Mouse (Mus musculus) left cerebral cortex, adult 9 months (tissue): ENCODE results near the gene Xiap.
"Not testable (repeated sequence)": the region's sequence is repeated elsewhere in the genome, so short reads cannot be mapped to it uniquely, and the experiment has no call there.

Experiments used
- DNase-seq, 2 experiments: peaks; one replicate each; pipeline ENCODE4 v3.0.0; 2022; ENCODE audit warnings: low spot score in 2 of 2

Xiap gene

DNA sequence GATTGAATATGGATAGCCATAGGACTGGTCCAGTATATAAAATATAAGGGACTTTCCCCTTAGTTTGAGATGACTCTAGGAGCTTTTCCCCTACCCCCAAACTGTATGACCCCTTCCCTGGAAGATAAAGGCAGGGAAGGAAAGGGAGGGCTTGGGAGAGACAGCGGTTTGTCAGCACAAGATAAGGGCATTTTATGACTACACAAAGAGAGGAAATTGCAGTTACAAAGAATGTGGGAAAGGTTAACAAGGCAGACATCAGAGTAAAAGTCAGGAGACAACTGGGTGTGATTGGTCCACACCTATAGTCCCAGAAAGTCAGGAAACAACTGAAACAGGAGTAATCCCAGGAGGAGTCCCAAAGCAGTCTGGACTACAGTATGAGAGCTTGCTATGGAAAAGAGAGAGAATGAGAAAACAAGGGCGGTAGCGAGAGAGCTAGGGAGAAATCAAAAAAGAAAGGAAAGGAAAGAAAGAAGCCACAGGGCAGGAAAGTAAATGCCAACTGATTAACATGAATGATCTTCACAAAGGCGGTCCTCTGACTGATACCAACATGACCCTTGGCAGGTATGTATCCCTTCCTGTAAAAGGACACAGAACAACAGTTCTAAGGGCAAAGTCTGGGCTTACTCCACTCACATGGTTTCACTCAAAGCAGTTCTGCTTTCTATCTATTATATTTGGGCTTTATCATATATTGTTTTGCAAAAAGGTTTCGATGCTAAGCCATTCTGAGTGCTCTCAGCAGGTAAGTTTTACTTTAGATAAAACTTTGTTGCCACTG lies at the start of gene Xiap:
TSS of gene Xiap (plus strand) at position 398 of the 787 bp plus-strand sequence.
- DNase-seq, result no peak

DNA sequence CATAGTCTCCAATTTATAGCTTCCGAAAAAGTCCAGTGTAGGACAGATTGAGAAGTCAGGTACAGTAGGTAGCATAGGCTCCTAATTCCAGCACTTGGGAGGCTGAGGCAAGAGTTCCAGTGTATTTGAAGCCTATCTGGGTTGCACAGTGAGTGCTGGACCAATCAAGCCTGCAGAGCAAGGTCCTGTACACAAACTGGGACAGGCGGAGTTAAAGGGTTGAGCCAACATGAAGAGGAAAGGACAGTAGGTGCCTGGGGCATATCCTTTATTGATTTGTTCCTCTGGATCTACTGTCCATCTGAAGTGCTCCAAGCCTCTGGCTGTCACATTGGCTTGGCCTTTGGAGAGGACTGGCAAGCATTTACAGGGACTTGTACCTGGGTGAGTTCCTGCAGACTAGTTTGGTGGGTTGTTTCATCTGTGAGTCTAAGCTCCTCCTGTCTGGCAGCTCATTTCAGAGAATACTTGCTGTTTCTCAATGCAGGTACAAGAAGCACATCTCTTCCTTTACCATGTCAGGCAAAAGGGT lies 46.7 kb upstream of the Xiap start:
- no peak for DNase-seq

DNA sequence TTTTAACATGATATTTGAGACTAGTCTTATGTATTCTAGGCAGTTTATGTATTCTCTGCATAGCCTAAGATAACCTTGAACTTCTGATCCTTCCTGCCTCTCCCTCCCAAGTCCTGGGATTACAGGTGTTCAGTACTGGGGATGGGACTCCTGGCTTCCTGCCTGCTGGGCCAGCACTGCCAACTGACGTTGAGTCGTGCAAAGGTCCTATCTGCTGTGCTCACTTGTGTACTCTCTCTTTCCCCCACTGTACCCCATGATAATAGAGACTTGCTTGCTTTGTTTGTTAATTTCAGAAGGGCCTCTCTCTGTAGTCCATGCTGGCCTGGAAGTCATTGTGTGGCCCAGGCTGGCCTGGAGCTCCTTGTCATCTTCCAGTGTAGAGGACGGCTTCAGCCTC lies 45.7 kb upstream of the Xiap start:
- no peak for DNase-seq

DNA sequence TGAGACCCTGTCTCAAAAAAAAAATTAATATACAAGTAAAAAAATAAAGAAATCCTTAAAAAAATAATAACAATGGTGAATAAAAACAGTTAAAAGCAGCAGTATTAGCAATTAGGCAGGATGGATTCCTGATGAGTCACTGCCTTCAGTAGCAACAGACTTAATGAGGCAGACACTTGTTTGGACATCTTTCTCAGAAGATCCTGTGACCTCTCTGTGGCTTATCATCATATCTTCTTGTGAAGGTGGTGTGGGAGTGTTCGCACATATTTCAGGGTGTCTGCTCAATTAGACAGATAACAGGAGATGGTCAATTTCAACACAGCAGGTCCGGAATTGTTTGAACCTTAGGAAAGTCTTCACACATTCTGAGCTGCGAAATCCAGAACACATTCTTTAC lies 45.0 kb upstream of the Xiap start:
- no peak for DNase-seq

DNA sequence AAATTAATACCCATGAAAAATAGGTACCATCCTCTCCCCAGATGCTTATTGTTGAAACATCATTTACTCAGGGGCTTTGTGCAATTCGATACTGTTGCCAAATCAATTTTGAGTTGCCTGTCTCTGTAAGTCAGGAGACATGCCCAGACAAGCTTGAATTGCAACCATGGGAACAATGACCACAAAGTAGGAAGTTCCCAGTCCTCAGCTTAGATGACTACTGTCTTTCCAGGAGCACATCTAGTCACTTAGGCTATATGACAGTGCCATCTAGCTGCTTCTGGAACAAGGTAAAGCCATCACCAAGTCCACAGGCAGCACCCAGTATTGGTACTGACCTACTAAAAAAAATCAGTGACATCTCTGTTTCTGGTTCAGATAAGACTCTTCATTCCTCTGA lies 41.4 kb upstream of the Xiap start:
- no peak for DNase-seq

DNA sequence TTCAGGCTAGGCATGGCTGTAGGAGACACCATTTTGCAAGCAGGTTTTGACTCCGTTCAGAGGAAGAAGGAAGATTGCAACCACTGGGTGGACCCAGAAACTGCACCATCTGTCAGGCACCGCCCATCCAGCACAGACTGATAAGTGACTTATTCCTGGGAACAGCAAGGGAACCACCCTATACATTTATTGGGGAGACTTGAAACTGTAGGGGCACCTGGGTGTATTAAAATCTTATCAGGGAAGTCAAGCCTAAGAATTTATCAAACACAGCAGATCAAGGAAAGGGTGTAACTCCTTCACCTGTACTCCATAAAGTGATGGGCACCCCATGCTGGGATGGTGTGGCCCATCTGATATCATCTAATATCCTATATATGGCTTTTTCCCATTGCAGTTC lies 40.0 kb upstream of the Xiap start:
- DNase-seq, result no peak

DNA sequence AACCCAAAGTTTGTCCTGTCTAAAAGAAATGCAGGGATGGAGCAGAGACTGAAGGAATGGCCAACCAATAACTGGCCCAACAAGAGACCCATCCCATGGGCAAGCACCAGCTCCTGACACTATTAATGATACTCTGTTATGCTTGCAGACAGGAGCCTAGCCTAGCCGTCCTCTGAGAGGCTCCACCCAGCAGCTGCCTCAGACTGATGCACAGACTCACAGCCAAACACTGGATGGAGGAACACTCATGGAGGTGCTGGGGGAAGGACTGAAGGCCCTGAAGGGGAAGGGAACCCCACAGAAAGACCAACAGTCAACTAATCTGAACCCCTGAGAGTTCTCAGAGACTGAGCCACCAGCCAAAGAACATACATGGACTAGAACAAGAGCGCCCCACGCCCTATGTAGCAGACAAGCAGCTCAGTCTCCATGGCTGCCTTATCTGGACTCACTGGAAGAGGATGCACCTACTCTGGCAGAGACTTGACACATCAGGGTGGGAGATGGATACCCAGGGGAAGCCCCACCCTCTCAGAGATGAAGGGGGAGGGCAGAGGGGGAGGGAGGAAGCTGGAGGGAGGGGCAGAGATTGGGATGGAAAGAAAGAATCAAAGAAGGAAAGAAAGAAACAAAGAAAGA lies 33.6 kb upstream of the Xiap start:
- not testable (repeated sequence) for DNase-seq

DNA sequence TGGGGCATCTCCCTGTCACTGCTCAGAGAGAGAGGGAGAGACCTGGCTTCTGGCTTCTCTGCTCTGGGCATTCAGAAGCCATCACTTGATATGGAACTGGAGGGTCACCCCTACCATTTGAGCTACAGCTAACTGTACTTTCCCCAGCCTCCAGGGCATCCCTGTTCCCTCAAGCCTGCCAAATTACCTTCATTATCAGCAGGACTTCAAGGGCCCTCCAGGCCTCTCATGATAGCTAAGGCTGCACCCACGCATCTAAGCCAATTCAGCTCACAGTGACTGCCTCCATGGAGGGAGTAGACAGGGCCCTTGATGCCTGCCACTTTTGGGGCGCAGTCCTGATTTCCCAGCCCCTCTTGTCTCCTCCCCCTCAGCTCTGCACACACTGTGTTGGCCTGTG lies 32.5 kb upstream of the Xiap start:
- not testable (repeated sequence) for DNase-seq

DNA sequence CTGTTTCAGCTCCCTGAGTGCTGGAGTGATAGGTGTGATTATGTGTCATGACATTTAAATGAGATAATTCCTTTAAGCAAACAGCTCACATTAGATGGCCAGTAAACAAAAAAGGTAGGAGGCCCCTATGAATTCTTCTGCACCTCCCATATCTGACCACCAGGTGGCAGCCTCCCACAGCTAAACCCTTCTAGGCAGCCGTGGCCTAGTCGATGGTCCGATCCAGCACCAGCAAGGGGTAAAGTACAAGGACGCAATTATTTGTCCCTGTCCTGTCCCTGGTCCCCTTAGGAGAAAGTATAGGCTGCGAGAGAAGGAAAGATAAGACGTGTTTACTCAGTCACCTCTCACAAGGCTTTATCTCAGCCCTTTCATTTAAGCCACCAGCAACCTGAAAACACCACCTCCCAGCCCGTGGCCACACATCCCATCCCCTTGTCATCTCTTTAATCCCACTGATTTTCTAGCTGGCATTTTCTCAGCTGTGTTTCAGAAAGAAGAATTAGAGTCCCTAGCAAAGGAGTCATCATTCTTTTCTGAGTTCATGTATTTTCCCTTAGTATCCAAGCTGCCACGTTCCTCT lies 26.3 kb upstream of the Xiap start:
- peak; percentile 7 to 76 for DNase-seq

DNA sequence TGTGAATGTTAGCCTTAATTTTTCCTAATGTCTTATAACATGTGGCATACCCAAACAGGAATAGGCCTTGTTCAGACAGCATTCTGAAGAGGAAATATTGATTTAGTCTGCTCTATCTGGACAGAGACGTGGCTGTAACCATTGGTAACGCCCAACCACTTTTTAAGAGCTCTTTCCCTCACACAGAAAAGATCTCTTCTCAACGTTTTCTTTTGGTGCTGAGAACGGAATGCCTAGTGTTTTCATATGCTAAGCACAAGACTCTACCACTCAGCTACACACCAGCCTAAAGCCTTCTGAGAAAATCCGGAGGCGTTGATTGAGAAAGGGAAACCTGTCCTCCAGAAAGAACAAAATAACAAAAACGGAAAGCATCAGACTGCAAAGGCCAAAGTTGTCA lies 25.6 kb upstream of the Xiap start:
- no peak for DNase-seq

DNA sequence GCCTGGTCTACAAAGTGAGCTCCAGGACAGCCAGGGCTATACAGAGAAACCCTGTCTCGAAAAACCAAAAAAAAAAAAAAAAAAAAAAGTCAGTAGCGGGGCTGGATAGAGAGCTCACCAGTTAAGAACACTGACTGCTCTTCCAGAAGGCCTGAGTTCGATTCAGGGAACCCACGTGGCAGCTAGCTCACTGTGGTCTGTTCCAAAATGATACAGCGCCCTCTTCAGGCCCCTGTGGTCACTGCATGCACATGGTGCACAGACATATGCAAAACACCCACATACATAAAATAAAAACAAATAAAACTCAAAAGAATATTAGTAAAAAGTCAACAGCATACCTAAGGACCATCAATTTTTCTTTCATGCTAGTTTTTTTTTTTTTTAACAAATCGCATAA lies 20.0 kb upstream of the Xiap start:
- no peak for DNase-seq

DNA sequence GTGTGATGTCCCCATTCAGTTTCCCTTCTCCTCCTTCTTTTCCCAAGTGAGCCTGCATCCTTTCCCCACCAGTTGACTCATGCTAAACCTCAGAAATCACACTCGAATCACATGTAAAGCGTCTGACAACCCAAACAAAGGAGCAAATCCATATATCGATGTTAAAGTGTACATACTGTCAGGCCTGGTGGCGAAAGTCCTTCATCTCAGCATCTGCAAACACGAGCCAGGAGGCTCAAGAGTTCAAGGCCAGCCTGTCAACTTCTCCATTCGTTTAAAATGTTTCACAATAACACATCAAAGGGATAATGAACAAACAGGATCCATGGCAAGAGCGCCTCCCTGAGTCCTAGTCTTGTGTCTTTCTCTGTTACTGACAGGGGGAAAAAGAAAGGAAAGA lies 14.5 kb upstream of the Xiap start:
- DNase-seq, result no peak

DNA sequence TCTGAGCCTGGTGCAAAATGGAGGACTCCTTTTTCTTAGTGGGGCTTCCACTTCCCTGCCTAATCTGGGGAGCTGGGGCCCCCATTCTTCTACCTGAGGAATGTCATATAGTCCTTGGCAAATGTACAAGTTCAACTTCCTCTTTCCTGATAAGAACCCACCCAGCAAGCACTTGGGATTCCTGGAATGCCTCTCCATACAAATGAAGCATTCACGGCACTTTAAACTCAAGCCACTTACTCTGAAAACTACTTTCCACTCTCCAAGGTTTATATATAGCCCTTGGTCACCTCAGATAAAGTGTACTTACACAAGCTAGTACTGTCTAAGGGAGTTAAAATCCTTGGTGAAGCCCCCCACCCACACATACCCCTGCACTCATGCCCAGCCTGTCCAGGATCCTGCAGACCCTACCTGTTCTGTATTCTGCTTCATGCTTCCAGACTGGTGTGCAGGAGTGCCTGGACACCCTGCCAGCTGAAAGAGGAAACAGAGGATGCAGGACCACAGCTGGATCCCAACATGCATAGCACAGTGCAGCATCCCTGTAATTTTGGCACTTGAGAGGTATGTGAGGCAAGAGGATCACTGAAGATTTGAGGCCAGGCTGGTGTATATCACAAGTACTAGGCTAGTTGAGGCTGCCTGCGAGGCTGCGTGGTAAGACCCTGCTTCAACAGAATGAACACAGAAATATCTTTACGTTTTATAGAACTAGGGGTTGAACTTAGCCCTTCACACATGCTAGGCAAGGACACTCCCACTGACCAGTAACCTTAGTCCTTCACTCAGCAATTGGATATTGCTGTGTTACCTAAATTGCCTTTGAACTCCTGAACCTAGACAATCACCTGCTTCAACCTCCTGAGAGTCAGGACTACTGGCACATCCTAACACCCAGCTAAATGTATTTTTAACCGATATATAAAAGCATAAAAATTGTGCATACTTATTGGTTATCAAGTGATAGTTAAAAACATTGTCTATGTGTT lies 8.5 kb upstream of the Xiap start:
- no peak for DNase-seq

DNA sequence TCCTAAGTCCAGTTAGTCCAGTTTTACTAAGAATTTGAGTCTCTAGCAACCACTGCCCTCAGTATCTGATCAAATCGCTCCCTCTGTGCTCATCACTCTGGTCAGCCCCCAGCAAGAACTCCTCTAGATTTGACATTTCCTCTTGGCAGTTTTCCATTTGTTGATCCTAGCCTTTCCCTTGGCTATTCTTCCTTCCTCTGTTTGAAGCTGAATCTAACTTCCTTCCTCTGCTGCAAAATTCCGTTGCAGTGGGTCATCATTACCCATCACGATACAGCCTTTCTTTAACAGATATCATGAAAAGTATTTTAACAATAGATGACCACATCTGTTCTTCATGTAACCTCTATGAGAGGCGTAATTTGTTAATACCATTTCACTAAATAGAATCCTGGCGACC lies 2.5 kb upstream of the Xiap start:
- no peak for DNase-seq

DNA sequence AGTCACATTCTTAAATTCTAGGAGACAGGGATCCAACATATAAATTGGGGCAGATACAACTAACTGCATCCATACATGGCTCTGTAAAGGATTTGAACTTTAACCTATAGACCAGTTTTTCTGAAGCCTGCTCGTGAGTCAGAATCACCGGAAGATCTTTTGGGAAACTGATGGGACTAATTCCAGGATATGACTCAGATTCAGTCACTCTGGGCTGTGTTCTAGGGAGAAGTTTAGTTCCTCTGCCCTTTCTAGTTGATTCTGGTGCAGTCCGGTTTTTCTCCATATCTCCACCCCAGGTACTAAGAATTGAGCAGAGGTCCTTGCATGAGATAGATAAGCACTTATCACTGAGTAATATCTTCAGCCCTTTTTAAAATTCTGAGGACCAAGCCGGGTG lies 1.6 kb upstream of the Xiap start:
- DNase-seq, result no peak

DNA sequence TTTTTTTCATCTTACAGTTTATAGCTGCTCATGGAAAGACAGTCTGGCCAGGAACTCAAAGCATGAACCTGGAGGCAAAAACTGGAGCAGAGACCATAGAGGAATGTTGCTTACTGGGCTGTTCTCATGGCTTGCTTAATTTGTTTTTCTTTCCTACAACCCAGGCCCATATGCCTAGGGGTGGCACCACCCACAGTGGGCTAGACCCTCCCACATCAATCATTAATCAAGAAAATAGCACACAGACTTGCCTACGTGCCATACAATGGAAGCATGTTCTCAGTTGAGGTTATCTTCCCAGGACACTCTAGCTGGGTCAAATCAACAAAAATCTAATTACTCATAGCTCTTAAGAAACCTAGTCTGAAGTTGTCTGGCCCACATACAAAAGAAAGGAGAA lies 4.1 kb downstream of the Xiap start:
- DNase-seq, result no peak

DNA sequence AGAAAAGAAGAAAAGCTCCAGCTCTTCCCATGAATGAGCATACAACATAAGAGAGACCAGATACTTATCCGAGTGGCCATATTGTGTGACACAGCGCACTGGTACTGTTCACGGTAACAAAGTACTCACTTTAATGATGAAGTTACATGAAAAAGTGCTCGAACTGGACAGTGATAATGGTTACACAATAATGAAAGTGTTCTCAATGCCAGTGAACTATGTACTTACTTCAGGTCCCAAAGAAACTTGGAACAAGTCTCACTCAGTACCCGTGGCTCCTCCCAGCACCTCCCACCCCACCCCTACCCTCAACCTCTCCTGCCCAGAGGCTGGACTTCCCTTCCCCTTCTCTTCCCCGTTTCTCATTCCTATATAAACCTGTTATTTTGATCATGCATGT lies 5.6 kb downstream of the Xiap start:
- no peak for DNase-seq

DNA sequence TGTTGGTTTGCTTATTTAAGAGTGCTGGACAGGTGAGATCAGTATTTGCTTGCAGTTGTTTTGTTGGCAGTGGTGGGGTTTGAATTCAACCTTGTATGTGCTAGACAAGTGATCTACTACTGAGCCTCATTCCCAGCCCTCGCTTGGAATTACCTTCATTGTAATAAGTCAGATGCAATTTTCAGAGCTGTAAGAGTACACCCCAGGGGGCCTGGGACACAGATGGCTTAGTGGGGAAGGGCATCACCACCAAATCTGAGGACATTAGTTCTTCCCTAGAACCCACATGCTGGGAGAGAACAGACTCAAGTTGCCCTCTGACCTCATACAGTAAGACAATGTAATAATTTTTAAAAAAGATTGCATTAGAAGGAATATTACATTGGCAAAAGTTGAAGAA lies 7.3 kb downstream of the Xiap start:
- no peak for DNase-seq

DNA sequence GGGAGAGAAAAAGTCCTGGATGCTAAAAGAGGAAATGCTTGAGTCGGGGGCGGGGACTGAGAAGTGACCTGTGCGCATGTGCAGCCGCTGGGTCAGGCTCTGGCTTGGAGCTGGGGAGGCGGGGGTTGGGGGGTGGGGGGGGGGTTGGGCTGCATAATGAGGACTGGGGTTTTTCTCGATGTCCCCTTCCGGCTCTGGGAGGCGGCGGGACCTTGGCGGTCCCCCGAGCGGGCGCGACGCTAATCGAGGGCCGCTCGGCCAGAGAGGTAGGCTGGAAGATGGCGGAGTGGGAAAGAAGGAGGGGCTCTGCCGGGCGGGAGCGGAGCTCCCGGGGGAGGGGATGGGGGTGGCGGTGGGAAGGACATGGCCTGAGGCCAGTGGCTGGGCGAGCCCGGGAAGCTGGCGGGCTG lies 8.3 kb downstream of the Xiap start:
- DNase-seq, result peak in 1 of 2 experiments; percentile 55

DNA sequence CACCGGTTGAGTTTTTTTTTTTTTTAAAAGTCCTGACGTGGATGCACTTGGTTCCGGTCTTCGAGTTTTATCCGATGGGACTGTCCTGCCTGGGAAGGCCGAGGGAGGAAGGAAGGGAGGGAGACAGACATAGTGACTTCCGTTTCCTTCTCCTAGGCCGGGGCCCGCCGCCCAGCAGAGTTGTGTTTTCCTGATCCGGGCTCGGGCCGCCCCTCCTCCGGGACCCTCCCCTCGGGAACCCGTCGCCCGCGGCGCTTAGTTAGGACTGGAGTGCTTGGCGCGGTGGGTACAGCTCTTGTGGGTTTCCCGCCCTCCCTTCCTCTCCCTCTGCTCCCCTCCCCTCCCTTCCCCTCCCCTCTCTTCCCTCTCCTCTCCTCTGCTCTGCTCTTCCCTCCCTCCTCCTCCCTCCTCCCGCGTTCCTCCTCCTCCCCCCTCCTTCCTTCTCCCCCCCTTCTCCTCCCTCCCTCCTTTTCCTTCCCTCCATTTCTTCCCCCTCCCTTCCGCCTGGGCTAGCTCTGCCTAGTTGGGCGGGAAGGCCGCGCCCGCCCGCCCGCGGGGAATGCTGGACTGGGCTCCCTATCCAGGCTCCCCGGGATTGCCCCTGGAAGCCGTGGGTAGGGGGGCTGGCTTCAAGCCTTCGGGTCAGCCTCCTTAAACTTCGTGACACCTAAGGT lies 8.9 kb downstream of the Xiap start:
- DNase-seq, result peak; percentile 46 to 60

DNA sequence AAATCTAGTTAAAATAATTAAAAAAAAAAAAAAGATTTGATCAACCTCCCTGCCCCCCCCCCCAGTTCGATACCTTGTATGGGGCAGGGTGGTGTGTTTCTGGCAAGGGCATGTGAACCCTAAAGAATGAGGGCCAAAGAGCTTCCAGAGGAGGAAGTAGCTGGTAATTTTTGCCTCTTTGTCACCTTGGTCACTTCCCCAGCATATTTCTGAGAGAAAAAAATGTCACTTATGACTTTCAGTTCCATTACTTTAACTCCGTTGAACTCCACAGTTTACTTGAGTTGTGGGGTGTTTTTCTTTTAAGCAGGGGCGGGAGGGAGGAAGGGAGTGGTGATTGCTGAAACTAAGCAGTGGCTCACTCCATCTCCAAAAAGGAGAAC lies 9.4 kb downstream of the Xiap start:
- DNase-seq, result no peak
